ENCODE assay signal across 8 mouse cellular contexts in the genomic region with DNA sequence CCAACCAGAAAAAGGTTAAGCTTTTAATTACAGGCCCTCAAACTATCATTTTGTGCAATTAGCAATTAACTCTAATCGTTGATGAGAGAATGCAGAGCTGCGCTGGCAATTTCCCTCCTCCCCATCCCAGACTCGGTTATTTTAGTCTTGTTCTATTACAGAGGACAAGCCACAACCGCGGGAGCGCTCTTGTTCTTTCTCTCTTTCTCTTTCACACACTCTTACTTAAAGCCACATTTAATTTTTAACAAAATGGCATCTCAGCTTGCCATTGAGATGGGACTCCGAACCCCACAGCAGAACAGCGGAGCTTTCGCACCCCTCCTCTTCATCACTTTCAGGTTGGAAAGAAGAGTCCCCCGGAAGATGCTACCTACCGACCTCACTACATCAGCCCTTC. TPM values are rescaled to one million over a fixed set of nuclear protein-coding genes. Genes with fewer than 3 reads are reported as not detected.
A peak's percentile ranks its signal among the peaks of the same experiment; 100 is the strongest.
DNase-seq lines count a peak whose midpoint lies in the region; ATAC-seq lines count a peak whose summit lies in the region.

A gene (plus strand): TSS at position 167 of the 400 bp plus-strand sequence.

- peak within 1 kb of the TSS; percentile 60 for H3K9ac ChIP-seq in intestine, embryonic 15.5 days
- H3K9ac ChIP-seq in limb, embryonic 13.5 days: peak within 1 kb of the TSS; percentile 75
- peak within 1 kb of the TSS; percentile 50 for H3K9ac ChIP-seq in stomach, embryonic 14.5 days (replicated peaks; ENCODE audit: low read depth, low read length)

- peaks cover 14% of the 10 kb centered on the region for H3K4me1 ChIP-seq in intestine, embryonic 15.5 days (replicated peaks)
- peaks cover 20% of the 10 kb centered on the region for H3K4me1 ChIP-seq in limb, embryonic 13.5 days
- peaks cover 3% of the 10 kb centered on the region; the same call in 1 of the 2 replicates for H3K4me1 ChIP-seq in stomach, embryonic 14.5 days (ENCODE audit: control insufficient read depth, insufficient read depth, low read length)

- no peaks in the 10 kb centered on the region for H3K36me3 ChIP-seq in intestine, embryonic 15.5 days
- no peaks in the 10 kb centered on the region for H3K36me3 ChIP-seq in limb, embryonic 13.5 days
- H3K36me3 ChIP-seq in stomach, embryonic 14.5 days (ENCODE audit: control insufficient read depth, insufficient read depth, low read length): no peaks in the 10 kb centered on the region

- peak within 1 kb of the TSS; percentile 98 for H3K4me2 ChIP-seq in intestine, embryonic 15.5 days (replicated peaks)
- H3K4me2 ChIP-seq in limb, embryonic 13.5 days (replicated peaks): peak within 1 kb of the TSS; percentile 96
- peak within 1 kb of the TSS; percentile 97 for H3K4me2 ChIP-seq in stomach, embryonic 14.5 days (replicated peaks; ENCODE audit: low read depth, low read length)

- H3K4me3 ChIP-seq in intestine, embryonic 15.5 days (replicated peaks): peak within 1 kb of the TSS; percentile 65
- H3K4me3 ChIP-seq in limb, embryonic 13.5 days: peak within 1 kb of the TSS; percentile 66
- H3K4me3 ChIP-seq in stomach, embryonic 14.5 days (ENCODE audit: low read depth, low read length): peak within 1 kb of the TSS; percentile 59

- DNase-seq in kidney, adult 9 months: peak; percentile 50
- no peak for DNase-seq in kidney, adult 11 months
- peak; percentile 83 for DNase-seq in brain, adult 2 months (ENCODE audit: low read depth, low spot score)
- DNase-seq in gastrocnemius, postnatal 14 days: no peak
- no peak for DNase-seq in ovary, postnatal 14 days (ENCODE audit: low spot score)

- intact Hi-C loops in gastrocnemius, postnatal 14 days (cut with DNase I; ENCODE audit: low total_unique reads): loop anchor here (10.0 kb wide), 1 partner anchor 178 kb away; no protein-coding TSS in a partner anchor

- peaks cover 12% of the 10 kb centered on the region for H3K27me3 ChIP-seq in intestine, embryonic 15.5 days (replicated peaks)
- peaks cover 35% of the 10 kb centered on the region for H3K27me3 ChIP-seq in limb, embryonic 13.5 days
- 0 out of 2 replicates have a peak, but pooled peaks cover 9% of the 10 kb centered on the region for H3K27me3 ChIP-seq in stomach, embryonic 14.5 days (ENCODE audit: control insufficient read depth, insufficient read depth, low read length)

- no peak within 1 kb of the TSS for H3K27ac ChIP-seq in intestine, embryonic 15.5 days
- no peak within 1 kb of the TSS for H3K27ac ChIP-seq in limb, embryonic 13.5 days
- H3K27ac ChIP-seq in stomach, embryonic 14.5 days (ENCODE audit: low read length): 0 out of 2 replicates have a peak within 1 kb of the TSS, but pooled peaks have one; percentile 1

- ATAC-seq in intestine, embryonic 15.5 days: no peak
- no peak for ATAC-seq in limb, embryonic 13.5 days (ENCODE audit: low FRiP score, low read depth)
- no peak for ATAC-seq in stomach, embryonic 14.5 days (ENCODE audit: insufficient number of reproducible peaks, insufficient read depth, low FRiP score, low read depth)

- no peaks in the 10 kb centered on the region for H3K9me3 ChIP-seq in intestine, embryonic 15.5 days
- H3K9me3 ChIP-seq in limb, embryonic 13.5 days: no peaks in the 10 kb centered on the region
- no peaks in the 10 kb centered on the region for H3K9me3 ChIP-seq in stomach, embryonic 14.5 days (ENCODE audit: control insufficient read depth, low read depth, low read length)

- 5% methylated on average over 11 of the region's 11 CpGs for WGBS in intestine, embryonic 15.5 days
- 3% methylated on average over 11 of the region's 11 CpGs for WGBS in limb, embryonic 13.5 days
- 4% methylated on average over 11 of the region's 11 CpGs for WGBS in stomach, embryonic 14.5 days

RNA-seq across cellular contexts. Expression of the gene that starts here (rescaled TPM):
- 10 to 100 TPM; 42.4 to 53.8 TPM for total RNA-seq in gastrocnemius, postnatal 14 days (2021)
- 5.9 and 6.7 TPM in 2 replicates for polyA plus RNA-seq in intestine, embryonic 15.5 days (2015; fragmentation: Nextera tagmentation; extraction: Ambion mirVana)
- 8.5 and 9.5 TPM in 2 replicates for polyA plus RNA-seq in limb, embryonic 13.5 days (2015; fragmentation: Nextera tagmentation; extraction: Ambion mirVana)
- 5.9 and 6.3 TPM in 2 replicates for polyA plus RNA-seq in stomach, embryonic 14.5 days (2014; fragmentation: Nextera tagmentation; extraction: Ambion mirVana)

Comparison
In these comparisons a context has a peak if more than half of its experiments do, and no peak if none do; other contexts are left out.
1. DNase-seq: peak in kidney, adult 9 months (single experiment) and brain, adult 2 months (single experiment); none in kidney, adult 11 months (single experiment), gastrocnemius, postnatal 14 days (single experiment) and ovary, postnatal 14 days (single experiment).
2. Peak in every context shown above with its lines, with median percentiles within 50 percentile points of each other: H3K4me2 ChIP-seq, H3K4me3 ChIP-seq and H3K9ac ChIP-seq.